Mouse (Mus musculus): Measurements from ENCODE around the gene Rarg. TPM values are rescaled to one million over a fixed set of nuclear protein-coding genes. Genes with fewer than 3 reads are reported as not detected.

Gene Rarg
- polyA plus RNA-seq, 1 experiment from 2014 or later = 5.6 TPM

DNA sequence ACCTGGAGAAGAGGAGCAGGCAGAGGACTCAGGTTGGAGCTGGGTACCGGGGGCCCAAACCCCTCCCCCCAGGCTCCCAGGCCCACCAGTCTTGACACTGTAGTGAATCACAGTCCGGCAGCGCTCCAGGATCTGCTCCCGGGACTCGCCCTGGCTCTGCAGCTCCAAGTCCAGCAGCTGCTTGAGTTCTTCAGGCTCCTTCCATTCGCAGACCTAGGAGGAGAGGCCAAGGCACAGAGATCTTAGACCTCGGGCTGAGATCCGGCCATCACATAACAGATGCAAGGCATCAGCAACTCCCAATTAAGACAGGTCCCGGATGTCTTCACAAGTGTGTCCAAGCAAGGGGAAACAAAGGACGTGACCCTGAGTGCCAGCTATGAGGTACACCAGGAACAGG, 69.2 kb downstream of the Rarg start:
- 89% methylated on average over 10 of the region's 10 CpGs for WGBS
- no peak overlapping the region for H3K4me2 ChIP-seq (ENCODE audit: low read length)
- H3K36me3 ChIP-seq (ENCODE audit: control insufficient read depth, insufficient read depth, low read length) = peaks cover 6% of the 10 kb centered on the region
- no peaks in the 10 kb centered on the region for H3K4me1 ChIP-seq (ENCODE audit: control insufficient read depth, insufficient read depth, low read depth, low read length)
- no peak for ATAC-seq
- H3K27me3 ChIP-seq (replicated peaks; ENCODE audit: control insufficient read depth, insufficient read depth, low read length) = no peaks in the 10 kb centered on the region
- no peaks in the 10 kb centered on the region for H3K9me3 ChIP-seq (ENCODE audit: control insufficient read depth, low read length)
- H3K4me3 ChIP-seq (ENCODE audit: low read length) = no peak overlapping the region
- no peak overlapping the region for H3K9ac ChIP-seq (ENCODE audit: low read depth, low read length)
- H3K27ac ChIP-seq (ENCODE audit: low read depth, low read length) = no peak overlapping the region

DNA sequence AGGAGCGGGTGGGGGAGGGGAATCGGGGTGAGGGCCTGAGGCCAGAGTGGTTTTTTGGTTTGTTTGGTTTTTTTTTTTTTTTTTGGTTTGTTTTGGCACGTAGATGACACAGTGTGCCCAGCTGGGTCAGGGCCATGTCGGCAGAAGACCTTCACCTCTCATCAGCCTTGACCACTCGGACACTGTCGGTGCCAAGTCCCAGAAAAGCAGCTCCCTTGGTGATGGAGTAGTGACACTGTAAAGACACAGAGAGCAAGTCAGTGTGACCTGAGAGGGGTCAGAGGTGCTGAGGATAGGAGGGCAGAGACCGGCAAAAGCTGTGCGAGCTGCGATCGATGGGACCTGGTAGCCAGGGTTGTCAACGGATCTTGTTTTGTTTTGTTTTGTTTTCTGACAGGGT, 71.1 kb downstream of the Rarg start:
- H3K4me1 ChIP-seq (ENCODE audit: control insufficient read depth, insufficient read depth, low read depth, low read length) = no peaks in the 10 kb centered on the region
- ATAC-seq = no peak
- H3K27ac ChIP-seq (ENCODE audit: low read depth, low read length) = no peak overlapping the region
- no peak overlapping the region for H3K9ac ChIP-seq (ENCODE audit: low read depth, low read length)
- no peak overlapping the region for H3K4me2 ChIP-seq (ENCODE audit: low read length)
- no peaks in the 10 kb centered on the region for H3K27me3 ChIP-seq (replicated peaks; ENCODE audit: control insufficient read depth, insufficient read depth, low read length)
- 91% methylated on average over 11 of the region's 11 CpGs for WGBS
- H3K9me3 ChIP-seq (ENCODE audit: control insufficient read depth, low read length) = no peaks in the 10 kb centered on the region
- H3K4me3 ChIP-seq (ENCODE audit: low read length) = no peak overlapping the region
- peaks cover 6% of the 10 kb centered on the region for H3K36me3 ChIP-seq (ENCODE audit: control insufficient read depth, insufficient read depth, low read length)

Other genes starting within 250 kb of the Rarg start
- 11.8 and 13.6 TPM in 2 replicates for gene Krt18, start 229.3 kb downstream of the Rarg start, polyA plus RNA-seq (2015; fragmentation: Nextera tagmentation; extraction: Ambion mirVana)
- 76.0 and 84.8 TPM in 2 replicates for gene Eif4b, start 183.7 kb downstream of the Rarg start, polyA plus RNA-seq (2015; fragmentation: Nextera tagmentation; extraction: Ambion mirVana)
- 8.7 and 14.9 TPM in 2 replicates for gene Tns2, start 157.1 kb downstream of the Rarg start, polyA plus RNA-seq (2015; fragmentation: Nextera tagmentation; extraction: Ambion mirVana)
- 105 and 108 TPM in 2 replicates for gene Spryd3, start 121.3 kb downstream of the Rarg start, polyA plus RNA-seq (2015; fragmentation: Nextera tagmentation; extraction: Ambion mirVana)
- gene Igfbp6, start 113.2 kb downstream of the Rarg start, polyA plus RNA-seq (2015; fragmentation: Nextera tagmentation; extraction: Ambion mirVana) = 3.9 and 4.4 TPM in 2 replicates
- gene Soat2, start 107.0 kb downstream of the Rarg start, polyA plus RNA-seq (2015; fragmentation: Nextera tagmentation; extraction: Ambion mirVana) = not detected in 2 replicates
- gene Zfp740, start 54.3 kb downstream of the Rarg start, polyA plus RNA-seq (2015; fragmentation: Nextera tagmentation; extraction: Ambion mirVana) = 39.6 and 51.0 TPM in 2 replicates
- gene Csad, start 52.8 kb downstream of the Rarg start, polyA plus RNA-seq (2015; fragmentation: Nextera tagmentation; extraction: Ambion mirVana) = 35.5 and 43.3 TPM in 2 replicates
- 1.1 and 2.0 TPM in 2 replicates for gene Itgb7, start 25.6 kb downstream of the Rarg start, polyA plus RNA-seq (2015; fragmentation: Nextera tagmentation; extraction: Ambion mirVana)
- gene Gm9918, start 13.0 kb upstream of the Rarg start, polyA plus RNA-seq (2015; fragmentation: Nextera tagmentation; extraction: Ambion mirVana) = 0.06 and 0.14 TPM in 2 replicates
- 65.9 and 67.6 TPM in 2 replicates for gene Mfsd5, start 21.9 kb upstream of the Rarg start, polyA plus RNA-seq (2015; fragmentation: Nextera tagmentation; extraction: Ambion mirVana)
- gene Espl1, start 38.7 kb upstream of the Rarg start, polyA plus RNA-seq (2015; fragmentation: Nextera tagmentation; extraction: Ambion mirVana) = 4.1 and 6.4 TPM in 2 replicates
- gene Pfdn5, start 68.6 kb upstream of the Rarg start, polyA plus RNA-seq (2015; fragmentation: Nextera tagmentation; extraction: Ambion mirVana) = 448 and 464 TPM in 2 replicates
- 88.1 and 99.0 TPM in 2 replicates for gene Myg1, start 74.2 kb upstream of the Rarg start, polyA plus RNA-seq (2015; fragmentation: Nextera tagmentation; extraction: Ambion mirVana)
- 36.1 and 38.1 TPM in 2 replicates for gene Aaas, start 93.3 kb upstream of the Rarg start, polyA plus RNA-seq (2015; fragmentation: Nextera tagmentation; extraction: Ambion mirVana)
- gene Sp7, start 109.7 kb upstream of the Rarg start, polyA plus RNA-seq (2015; fragmentation: Nextera tagmentation; extraction: Ambion mirVana) = 0.46 and 1.0 TPM in 2 replicates
- gene Sp1, start 148.6 kb upstream of the Rarg start, polyA plus RNA-seq (2015; fragmentation: Nextera tagmentation; extraction: Ambion mirVana) = 3.4 and 3.5 TPM in 2 replicates
- gene Amhr2, start 187.8 kb upstream of the Rarg start, polyA plus RNA-seq (2015; fragmentation: Nextera tagmentation; extraction: Ambion mirVana) = 0.10 and 0.30 TPM in 2 replicates
- 83.3 and 98.7 TPM in 2 replicates for gene Prr13, start 201.5 kb upstream of the Rarg start, polyA plus RNA-seq (2015; fragmentation: Nextera tagmentation; extraction: Ambion mirVana)
- 120 TPM in 2 replicates for gene Pcbp2, start 213.0 kb upstream of the Rarg start, polyA plus RNA-seq (2015; fragmentation: Nextera tagmentation; extraction: Ambion mirVana)
- 8.1 and 21.8 TPM in 2 replicates for gene Gm10337, start 246.2 kb upstream of the Rarg start, polyA plus RNA-seq (2015; fragmentation: Nextera tagmentation; extraction: Ambion mirVana)

Measured in hindbrain, embryonic 16.5 days (tissue).